Mouse (Mus musculus) left cerebral cortex, postnatal 4 days (tissue): ENCODE measurements around the gene Des. TPM values are rescaled to one million over a fixed set of nuclear protein-coding genes. Genes with fewer than 3 reads are reported as not detected.

Experiments
- DNase-seq: peaks from one replicate; pipeline ENCODE4 v3.0.0-alpha.2; 2022
- intact Hi-C: fragments of 180-260 bp; cut with DNase I; formaldehyde crosslinking; loops from one replicate; pipeline ENCODE4 v1.15.1; 2025
- total RNA-seq, 2 experiments: library from RNA; stranded (reverse); gene quantifications; 2 replicates each; pipeline ENCODE4 v1.2.3; 2021

The Des gene
- total RNA-seq = 1 to 10 TPM; 1.6 to 2.5 TPM

DNA sequence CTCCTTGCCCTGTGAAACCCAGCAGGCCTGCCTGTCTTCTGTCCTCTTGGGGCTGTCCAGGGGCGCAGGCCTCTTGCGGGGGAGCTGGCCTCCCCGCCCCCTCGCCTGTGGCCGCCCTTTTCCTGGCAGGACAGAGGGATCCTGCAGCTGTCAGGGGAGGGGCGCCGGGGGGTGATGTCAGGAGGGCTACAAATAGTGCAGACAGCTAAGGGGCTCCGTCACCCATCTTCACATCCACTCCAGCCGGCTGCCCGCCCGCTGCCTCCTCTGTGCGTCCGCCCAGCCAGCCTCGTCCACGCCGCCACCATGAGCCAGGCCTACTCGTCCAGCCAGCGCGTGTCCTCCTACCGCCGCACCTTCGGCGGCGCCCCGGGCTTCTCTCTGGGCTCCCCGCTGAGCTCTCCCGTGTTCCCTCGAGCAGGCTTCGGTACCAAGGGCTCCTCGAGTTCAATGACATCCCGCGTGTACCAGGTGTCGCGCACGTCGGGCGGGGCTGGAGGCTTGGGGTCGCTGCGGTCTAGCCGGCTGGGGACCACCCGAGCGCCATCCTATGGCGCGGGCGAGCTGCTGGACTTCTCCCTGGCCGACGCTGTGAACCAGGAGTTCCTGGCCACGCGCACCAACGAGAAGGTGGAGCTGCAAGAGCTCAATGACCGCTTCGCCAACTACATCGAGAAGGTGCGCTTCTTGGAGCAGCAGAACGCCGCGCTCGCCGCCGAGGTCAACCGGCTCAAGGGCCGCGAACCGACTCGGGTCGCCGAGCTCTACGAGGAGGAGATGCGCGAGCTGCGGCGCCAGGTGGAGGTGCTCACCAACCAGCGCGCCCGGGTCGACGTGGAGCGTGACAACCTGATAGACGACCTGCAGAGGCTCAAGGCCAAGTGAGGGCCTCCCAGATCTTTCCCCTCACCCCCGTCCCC is at the start of gene Des:
Gene Des (plus strand): TSS at position 218 of the 920 bp plus-strand sequence.
- intact Hi-C loops = no loop called here
- no peak for DNase-seq

DNA sequence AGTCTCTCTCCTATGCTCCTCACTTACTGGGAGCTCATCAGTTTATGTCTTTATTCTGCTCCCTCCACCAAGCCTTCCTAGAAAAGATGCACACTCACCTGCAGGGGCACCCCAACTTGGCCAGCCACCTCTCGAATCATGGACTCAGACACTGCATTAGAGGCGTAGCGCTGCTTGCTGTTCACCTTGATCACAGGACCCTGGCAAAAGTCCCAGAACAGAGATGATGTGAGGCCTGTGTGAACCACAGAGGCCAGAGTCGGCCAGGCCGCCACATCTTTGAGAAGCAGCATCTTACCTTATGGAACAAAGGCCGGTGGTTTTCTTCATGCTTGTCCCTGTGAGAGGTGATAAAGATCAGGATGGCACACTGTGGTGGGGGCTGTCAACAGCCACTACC is 48.4 kb upstream of the Des start:
- no peak for DNase-seq
- intact Hi-C loops = no loop called here

DNA sequence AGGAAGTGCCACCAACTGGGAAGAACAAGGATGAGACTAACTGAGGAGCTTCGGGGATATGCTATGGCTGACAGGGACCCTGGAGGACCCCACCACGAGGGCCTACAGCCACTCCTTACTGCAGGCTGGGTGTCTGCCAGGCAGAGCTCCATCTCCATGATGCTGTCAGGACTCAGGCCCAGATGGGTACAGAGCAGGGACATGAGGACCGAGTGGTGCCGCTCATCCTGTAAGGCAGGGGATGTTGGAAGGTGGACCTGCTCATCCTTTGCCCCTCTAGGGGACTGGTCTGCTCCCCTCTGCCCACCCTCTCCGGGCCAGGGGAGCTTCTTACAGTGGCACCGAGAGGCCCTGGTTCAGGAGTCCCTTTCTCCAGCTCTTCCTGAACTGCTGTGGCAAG is 45.1 kb upstream of the Des start:
- intact Hi-C loops = no loop called here
- no peak for DNase-seq

DNA sequence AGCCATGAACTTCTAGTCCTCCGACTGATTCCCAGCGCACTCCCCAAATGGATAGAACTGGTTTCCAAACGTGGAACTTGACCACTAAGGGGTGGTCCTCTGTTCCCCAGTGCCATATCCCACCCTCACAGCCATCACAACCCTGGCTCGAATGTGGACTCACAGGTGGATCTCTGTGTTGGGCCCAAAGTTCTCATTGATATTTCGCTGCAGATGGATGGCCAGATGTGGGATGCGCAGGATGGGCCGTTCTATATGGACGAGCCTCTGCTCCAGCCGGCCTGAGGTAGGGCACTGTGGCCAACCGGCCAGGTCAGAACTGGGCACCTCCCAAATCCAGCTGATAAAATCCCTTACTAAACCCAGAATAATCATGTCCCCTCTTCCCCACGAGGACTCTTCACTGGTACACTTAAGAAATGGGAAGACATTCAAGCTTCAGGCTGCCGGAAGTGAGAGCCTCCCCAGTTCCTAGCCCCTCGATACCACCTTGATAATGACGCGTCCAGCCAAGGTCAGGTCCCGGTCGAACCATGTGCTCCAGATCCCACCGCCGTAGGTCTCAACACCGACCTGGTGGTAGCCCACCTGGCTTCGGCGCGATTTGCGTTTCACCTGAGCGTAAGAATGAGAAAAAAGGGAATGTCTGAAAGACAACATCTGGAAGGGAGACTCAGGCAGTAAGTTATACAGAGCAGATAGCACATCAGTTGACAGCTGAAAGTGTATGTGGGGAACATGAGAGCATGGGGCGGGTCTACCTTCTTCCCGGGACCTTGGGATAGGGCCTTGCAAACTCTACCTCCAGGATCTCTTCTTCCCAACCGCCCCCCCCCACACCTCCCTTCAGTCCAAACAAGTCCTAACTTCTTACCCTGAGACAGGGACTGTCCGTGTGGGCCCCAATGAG is 44.4 kb upstream of the Des start:
- intact Hi-C loops = no loop called here

DNA sequence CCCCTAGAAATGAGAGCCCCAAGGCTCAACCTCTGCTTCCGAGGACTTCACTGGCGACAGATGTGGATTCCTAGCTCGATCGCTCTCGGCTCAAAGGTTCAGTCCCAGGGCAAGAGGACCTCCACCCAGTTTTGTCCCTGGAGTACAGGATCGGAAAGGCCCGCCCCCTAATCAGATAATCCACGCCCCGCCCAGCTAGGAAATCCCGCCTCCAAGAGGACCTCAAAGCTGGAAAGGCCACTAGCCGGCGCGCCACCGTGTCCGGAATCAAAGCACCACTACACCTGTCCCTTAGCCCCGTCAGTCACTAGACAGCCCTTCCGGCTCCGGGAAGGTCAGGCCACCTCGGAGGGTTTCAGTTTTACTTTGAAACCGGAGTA is 43.3 kb upstream of the Des start:
- DNase-seq = peak; percentile 83
- intact Hi-C loops = no loop called here

More for the DNA sequence above, 44.4 kb upstream of the Des start:
- DNase-seq = no peak

DNA sequence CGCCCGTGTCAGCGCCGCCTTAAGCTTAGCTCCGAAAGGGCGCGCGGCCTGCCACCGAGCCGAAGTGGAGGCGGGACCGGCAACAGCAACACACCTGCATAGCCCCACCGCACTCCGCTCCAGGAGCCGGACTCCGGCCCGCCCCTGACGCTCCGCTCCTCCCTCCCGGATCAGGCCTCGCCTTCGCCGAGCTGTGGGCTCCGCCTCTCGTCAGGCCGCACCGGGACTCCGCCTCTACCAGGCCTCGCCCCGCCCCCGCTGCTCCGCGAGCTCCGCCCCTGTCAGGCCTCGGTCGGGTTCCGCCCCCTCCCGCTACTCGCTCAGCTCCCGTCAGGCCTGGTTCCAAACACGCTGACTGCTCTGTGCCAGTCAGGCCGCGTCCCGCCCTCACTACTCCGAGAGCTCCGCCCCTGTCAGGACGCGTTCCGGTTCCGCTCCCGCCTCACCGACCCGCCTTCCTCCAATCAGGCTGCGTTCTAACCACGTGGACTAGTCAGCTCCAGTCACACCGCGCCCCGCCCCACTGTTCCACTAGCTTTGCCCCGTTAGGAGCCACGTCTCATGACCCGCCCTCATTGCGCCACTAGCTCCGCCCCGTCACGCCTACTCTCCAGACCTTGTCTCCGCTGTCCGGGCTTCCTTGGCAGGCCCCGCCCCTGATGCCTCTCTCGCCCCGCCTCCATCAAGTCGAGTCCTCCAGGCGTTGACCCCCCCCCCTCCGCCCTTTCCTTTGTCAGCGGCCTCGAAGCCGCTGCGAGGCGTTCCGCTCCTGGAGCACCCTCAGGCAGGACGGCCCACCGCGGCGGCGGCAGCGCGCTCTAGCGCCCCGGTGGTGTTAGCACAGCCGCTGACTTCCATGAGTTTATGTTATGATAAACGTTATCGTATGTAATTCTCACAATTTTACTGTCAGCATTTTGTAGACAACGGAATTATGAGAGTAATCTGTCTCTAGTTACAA is 42.6 kb upstream of the Des start, which contains the start of gene Dnpep:
Gene Dnpep (minus strand): TSS at position 750 of the 961 bp plus-strand sequence.
- peak; percentile 100 for DNase-seq
- intact Hi-C loops = no loop called here

DNA sequence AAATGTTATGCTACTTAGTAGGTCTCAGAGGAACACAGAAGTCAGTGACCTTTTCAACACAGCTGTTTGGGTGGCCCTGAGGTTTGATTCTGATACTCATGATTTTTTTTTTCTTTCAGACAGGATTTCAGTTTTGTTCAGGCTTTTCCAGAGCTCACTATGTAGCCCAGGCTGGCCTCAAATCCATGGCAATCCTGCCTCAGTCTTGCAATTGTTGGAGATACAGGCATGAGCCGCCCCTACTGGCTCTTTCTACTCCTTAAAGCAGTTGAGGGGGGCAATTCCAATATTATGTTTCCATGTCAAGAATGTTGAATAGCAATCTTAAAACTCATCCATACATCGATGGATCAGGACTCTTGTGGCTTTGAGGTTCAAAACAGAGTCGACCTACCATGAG is 41.8 kb upstream of the Des start:
- no peak for DNase-seq
- intact Hi-C loops = no loop called here

DNA sequence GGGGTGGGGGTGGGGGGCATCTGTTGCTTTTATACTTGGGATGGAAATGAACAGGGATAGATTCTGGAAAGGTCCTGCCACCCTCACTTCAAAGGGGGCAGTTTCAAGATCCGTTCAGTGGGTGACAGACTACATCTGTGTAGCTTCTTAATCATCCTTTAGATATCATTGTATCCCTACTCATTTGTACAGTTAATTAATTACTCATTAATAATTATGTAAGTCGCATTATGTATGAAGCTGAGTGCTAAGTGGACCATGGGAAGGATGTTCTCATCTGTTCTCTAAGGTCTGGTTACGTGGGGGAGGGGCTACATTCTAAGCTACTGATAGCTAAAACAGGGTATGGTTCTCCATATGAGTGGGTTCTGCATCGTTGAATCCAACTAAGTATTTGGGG is 41.4 kb upstream of the Des start:
- DNase-seq = no peak
- intact Hi-C loops = no loop called here

DNA sequence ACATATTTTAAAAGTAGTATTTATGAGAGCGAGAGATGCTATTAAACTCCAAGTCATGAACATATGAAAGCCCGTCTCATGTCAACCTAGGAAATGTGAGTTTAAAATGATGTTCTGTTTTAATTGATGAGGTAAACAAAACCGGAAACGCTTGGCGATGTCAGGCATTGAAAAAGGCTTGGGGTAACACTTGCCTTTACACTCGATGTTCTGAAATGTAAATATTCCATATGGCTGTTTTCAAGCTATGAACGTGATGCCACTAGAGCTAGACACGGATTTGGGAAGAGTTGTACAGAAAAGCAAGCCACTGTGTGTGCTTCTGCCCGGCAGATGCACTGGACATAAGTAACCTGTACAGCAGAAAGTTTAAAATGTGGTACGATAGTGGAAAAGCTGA is 41.0 kb upstream of the Des start:
- no peak for DNase-seq
- intact Hi-C loops = no loop called here

DNA sequence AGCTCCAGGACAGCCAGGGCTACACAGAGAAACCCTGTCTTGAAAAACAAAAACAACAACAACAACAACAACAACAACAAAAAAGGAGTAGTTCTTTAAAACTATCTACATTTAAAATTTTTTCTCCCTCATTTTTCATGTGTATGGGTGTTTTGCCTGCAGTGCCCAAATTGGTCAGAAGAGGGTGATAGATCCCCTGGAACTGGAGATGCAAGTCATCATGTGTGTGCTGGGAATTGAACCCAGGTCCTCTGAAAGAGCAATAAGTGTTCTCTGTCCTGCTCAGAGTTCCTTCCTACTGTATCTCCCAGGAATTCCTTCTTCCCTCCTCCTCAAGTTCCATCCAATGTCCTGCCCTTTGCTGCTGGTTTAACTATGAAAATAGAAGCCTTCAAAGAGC is 32.7 kb upstream of the Des start:
- intact Hi-C loops = no loop called here
- DNase-seq = no peak

DNA sequence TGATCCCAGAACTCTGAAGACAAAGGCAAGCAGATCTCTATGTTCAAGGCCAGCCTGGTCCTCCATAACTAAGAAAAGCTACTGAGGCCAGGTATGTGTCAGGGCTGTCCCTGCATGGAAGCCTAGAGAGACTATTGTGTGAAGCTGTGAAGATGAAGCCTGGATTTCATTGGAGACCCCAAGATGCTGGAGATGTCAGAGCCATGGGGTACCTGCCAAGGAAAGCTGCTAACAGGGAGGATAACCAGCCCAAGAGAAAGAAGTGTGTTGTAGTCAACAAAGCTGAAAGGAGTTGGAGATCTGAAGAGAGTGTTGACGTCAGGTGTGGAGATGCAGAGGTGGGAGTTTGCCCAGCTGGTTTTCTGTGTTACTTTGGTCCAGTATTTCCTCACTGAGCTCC is 28.9 kb upstream of the Des start:
- intact Hi-C loops = no loop called here
- DNase-seq = no peak

DNA sequence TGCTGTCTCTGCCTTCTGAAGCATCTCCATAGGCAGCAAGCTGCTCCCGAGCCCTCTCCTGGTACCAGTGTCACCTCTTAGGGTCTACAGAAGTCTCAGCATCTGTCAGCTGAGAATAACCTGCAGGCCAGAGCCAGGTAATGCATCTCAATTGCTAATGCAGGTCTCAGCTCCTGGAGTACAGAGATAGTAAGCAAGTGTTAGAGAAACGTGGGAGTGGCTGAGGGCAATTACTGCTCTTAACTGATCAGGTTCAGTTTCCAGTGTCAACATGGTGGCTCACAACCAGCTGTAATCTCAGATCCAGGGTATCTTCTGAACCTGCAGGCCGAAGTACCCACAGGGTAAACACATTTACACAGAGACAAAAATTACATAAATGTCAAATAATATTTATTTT is 23.7 kb upstream of the Des start:
- no peak for DNase-seq
- intact Hi-C loops = no loop called here

DNA sequence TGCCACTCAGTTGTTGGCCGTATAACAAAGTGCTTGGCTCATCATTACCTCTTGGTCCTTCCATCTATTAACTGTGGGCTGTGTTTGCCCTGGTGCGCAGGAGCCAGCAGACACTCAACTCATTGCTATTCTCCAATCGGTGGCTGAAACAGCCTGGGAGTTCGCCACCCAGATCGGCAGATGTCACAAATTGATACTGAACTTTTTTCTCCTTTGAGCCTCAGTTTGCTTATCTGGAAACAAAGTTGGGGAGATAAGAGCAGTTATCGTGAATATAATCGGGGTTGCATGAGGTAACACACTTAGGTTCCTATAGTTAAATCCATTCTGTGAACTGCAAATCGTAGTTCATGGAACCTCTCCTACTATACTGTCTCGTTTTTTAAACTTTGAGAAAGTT is 23.0 kb upstream of the Des start:
- no peak for DNase-seq
- intact Hi-C loops = no loop called here

DNA sequence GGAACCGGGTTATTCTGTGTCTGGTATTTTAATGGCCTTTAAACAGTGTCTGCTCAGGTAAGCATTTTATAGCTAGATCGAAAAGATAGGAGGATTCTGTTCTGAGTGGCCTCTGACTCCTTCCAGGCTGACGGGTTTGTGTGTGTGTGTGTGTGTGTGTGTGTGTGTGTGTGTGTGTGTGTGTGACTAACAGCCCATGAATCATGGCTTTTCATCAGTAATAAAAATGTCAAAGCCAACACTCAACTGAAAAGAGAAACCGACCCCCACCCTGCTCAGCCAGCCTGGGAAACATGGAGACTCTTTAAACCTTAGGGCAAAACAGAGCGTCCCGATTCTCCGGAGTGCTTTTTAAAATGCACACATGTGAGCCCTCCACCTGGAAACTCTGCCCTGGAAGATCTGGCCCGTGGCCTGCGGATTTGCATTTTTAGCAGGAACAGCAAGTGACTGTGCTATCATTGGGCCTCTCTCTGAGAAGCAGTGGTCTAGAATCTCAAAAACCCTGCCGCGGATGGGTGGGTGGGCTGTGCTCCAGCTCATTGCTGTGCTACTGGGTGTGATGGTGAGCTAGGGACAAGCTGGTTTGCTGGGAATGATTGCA is 21.9 kb upstream of the Des start:
- intact Hi-C loops = no loop called here
- DNase-seq = no peak

DNA sequence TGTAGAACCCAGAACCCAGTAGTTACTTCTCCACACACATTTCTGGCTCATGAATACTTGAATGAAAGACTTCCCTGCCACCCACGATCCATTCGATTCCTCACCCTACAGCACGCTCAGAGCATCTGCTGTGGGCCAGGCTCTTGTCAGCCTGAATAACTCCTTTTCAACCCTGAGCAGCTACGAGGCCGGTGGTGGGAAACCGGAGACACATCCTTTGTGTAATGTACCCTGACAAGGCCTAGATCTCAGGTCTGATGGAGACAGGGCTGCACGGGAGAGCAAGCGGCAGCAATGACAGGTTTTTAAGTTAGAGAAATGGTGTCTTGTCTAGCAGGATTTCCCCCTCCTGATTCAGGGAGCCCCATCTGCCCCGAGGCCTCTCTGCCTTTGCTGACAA is 20.8 kb upstream of the Des start:
- DNase-seq = no peak
- intact Hi-C loops = no loop called here

DNA sequence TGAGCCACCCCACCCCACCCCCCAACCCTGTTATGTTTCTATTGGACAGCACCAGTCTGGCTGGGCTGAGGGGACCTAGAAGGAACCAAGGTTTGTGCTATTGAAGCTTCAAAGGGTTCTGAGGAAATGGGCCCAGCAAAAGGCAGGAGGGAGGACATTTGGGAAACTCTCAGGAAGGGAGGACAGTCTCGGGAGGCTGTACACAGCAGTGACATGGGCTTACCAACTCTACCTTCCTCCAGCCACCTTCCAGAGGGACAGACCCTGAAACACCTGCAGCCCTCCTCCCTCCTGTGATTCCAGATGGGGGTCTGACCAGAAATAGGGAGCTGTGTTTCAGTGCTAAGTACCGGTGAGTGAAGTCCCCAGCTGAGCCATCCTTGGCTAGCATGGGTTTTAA is 19.6 kb upstream of the Des start:
- intact Hi-C loops = no loop called here
- DNase-seq = no peak

DNA sequence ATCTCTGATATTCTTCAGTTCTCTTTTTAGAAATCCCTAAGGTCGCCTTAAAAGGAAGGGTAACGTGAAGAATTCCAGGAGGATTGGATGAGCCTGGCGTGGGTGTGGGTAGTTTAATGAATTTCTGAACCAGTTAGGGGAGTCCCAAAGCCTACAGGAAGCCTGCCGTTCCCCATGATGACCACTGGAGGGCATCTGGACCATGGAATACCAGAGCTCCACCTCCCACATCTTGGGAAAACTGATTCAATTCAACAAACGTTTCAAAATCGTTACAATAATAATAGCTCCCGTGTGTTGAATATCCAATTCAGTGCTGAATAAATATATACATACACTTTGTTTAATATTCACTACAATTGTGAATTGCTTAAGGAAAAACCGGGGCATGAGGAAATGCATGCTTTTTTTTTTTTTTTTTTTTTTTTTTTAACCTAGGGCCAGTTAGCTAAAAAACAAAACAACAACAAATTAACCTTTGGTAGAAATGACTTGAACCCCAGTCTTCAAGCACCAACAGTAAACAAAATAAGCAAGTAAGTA is 17.2 kb upstream of the Des start:
- DNase-seq = peak; percentile 63
- intact Hi-C loops = loop anchor here (2.0 kb wide), 1 partner anchor 124 kb away; no protein-coding TSS in a partner anchor

DNA sequence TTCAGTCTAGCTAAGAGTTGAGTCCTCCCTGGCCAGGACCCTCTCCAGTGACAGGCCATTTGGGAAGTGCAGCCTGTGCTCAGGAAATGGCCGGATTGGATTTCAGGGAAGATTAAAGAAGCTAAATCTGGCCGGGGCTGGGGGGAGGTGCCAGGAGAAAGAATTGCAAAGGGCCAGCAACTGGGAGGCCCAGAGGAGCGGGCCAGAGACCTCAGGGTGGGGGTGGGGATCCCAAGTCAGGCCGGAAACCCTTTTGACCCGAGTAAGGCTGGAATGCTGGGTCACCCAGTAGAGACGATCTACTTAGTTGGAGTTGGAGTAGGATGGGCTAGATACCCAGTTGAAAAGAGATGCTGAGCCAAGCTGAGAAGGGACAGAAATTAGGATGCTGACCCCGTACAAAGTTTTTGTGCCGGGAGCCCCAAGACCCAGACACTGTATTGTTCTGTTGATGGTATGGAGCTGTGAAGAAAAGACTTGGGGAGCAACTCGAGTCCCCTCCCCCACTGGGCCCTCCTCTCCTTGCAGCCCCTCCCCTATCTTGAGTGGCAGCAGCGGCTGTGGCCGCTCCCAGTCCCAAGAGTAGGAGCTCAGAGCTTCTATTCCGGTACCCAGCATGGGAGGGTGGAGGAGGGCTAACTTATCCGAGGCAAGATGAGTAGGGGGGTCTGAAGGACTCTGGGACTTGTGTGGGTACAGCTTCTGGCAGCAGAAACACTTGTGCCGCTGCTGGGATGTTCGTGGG is 15.7 kb upstream of the Des start:
- intact Hi-C loops = no loop called here
- no peak for DNase-seq
